Mouse (Mus musculus): ENCODE data around the gene Ddb1.

Gene Ddb1

GRCm38 (mm10) chr19:10591659-10592377, 13.3 kb upstream of the Ddb1 start:
- no peak for DNase-seq

GRCm38 (mm10) chr19:10598188-10598587, 6.9 kb upstream of the Ddb1 start:
- no peak for DNase-seq

- no peak for DNase-seq
Observed at GRCm38 (mm10) chr19:10599648-10600047, 5.5 kb upstream of the Ddb1 start.

GRCm38 (mm10) chr19:10602247-10602769, 2.8 kb upstream of the Ddb1 start:
- no peak for DNase-seq

GRCm38 (mm10) chr19:10602787-10603186, 2.3 kb upstream of the Ddb1 start:
- peak; percentile 76 to 88 for DNase-seq

GRCm38 (mm10) chr19:10603660-10604523, 1.2 kb upstream of the Ddb1 start:
- DNase-seq = no peak

- no peak for DNase-seq
Observed at GRCm38 (mm10) chr19:10604534-10604933, 593 bp upstream of the Ddb1 start.

GRCm38 (mm10) chr19:10605901-10606622, 935 bp downstream of the Ddb1 start:
- no peak for DNase-seq

GRCm38 (mm10) chr19:10608573-10609240, 3.6 kb downstream of the Ddb1 start:
- no peak for DNase-seq

- peak in 1 of 2 experiments; percentile 13 for DNase-seq
Observed at GRCm38 (mm10) chr19:10634106-10634871, 29.2 kb downstream of the Ddb1 start, which contains the start of gene Vwce. Vwce (plus strand) TSS chr19:10634213.

- no peak for DNase-seq
Observed at GRCm38 (mm10) chr19:10634872-10635318, 29.8 kb downstream of the Ddb1 start.

GRCm38 (mm10) chr19:10637840-10638239, 32.7 kb downstream of the Ddb1 start:
- no peak for DNase-seq

GRCm38 (mm10) chr19:10640080-10640479, 35.0 kb downstream of the Ddb1 start:
- no peak for DNase-seq

GRCm38 (mm10) chr19:10640589-10641378, 35.7 kb downstream of the Ddb1 start:
- no peak for DNase-seq

- no peak for DNase-seq
Observed at GRCm38 (mm10) chr19:10645616-10646015, 40.5 kb downstream of the Ddb1 start.

GRCm38 (mm10) chr19:10648156-10648555, 43.0 kb downstream of the Ddb1 start:
- DNase-seq = no peak

- DNase-seq = no peak
Observed at GRCm38 (mm10) chr19:10656058-10656457, 50.9 kb downstream of the Ddb1 start.

GRCm38 (mm10) chr19:10657742-10658141, 52.6 kb downstream of the Ddb1 start:
- DNase-seq = no peak

- DNase-seq = no peak
Observed at GRCm38 (mm10) chr19:10658406-10658805, 53.3 kb downstream of the Ddb1 start.

GRCm38 (mm10) chr19:10661373-10661772, 56.2 kb downstream of the Ddb1 start:
- DNase-seq = no peak

- DNase-seq = no peak
Observed at GRCm38 (mm10) chr19:10661919-10662318, 56.8 kb downstream of the Ddb1 start.

All from spleen, adult 18-20 months (tissue).